Mouse (Mus musculus): Measurements from ENCODE around the gene Sgms2. TPM values are rescaled to one million over a fixed set of nuclear protein-coding genes. Genes with fewer than 3 reads are reported as not detected.

Sgms2 gene
- polyA plus RNA-seq, 1 experiment from 2014 or later = 3.1 TPM

GRCm38 (mm10) chr3:131361960-131362359 is 129.3 kb downstream of the Sgms2 start:
- TF ChIP-seq CTCF (IDR thresholded peaks at IDR 0.05; ENCODE audit: low read depth) = no peak

GRCm38 (mm10) chr3:131359011-131359410 is 132.2 kb downstream of the Sgms2 start:
- H3K4me3 ChIP-seq (ENCODE audit: low read depth, low read length) = no peak overlapping the region
- no peaks in the 10 kb centered on the region for H3K36me3 ChIP-seq (ENCODE audit: insufficient read depth)

More at GRCm38 (mm10) chr3:131361960-131362359, 129.3 kb downstream of the Sgms2 start:
- no peak overlapping the region for H3K9ac ChIP-seq
- no peak overlapping the region for H3K4me3 ChIP-seq (ENCODE audit: low read depth, low read length)
- no peaks in the 10 kb centered on the region for H3K36me3 ChIP-seq (ENCODE audit: insufficient read depth)
- no peak overlapping the region for H3K27ac ChIP-seq (ENCODE audit: low read depth)
- H3K9me3 ChIP-seq (ENCODE audit: low read depth, low read length) = no peaks in the 10 kb centered on the region
- DNase-seq (no peak), ATAC-seq (ENCODE audit: insufficient read depth) (no peak)
- H3K4me2 ChIP-seq = no peak overlapping the region
- H3K4me1 ChIP-seq (ENCODE audit: insufficient read depth) = no peaks in the 10 kb centered on the region
- no peaks in the 10 kb centered on the region for H3K27me3 ChIP-seq (ENCODE audit: insufficient read depth, low read length)
- WGBS = 85% methylated on average over 4 of the region's 4 CpGs

GRCm38 (mm10) chr3:131358205-131358604 is 133.0 kb downstream of the Sgms2 start:
- 47% methylated on average over 5 of the region's 5 CpGs for WGBS

More at GRCm38 (mm10) chr3:131359011-131359410, 132.2 kb downstream of the Sgms2 start:
- no peaks in the 10 kb centered on the region for H3K9me3 ChIP-seq (ENCODE audit: low read depth, low read length)
- no peaks in the 10 kb centered on the region for H3K27me3 ChIP-seq (ENCODE audit: insufficient read depth, low read length)
- no peak for TF ChIP-seq CTCF (IDR thresholded peaks at IDR 0.05; ENCODE audit: low read depth)
- DNase-seq (no peak), ATAC-seq (ENCODE audit: insufficient read depth) (no peak)
- H3K4me1 ChIP-seq (ENCODE audit: insufficient read depth) = no peaks in the 10 kb centered on the region
- no peak overlapping the region for H3K4me2 ChIP-seq
- no peak overlapping the region for H3K27ac ChIP-seq (ENCODE audit: low read depth)
- no peak overlapping the region for H3K9ac ChIP-seq
- 68% methylated on average over 5 of the region's 5 CpGs for WGBS

GRCm38 (mm10) chr3:131357643-131358042 is 133.6 kb downstream of the Sgms2 start:
- Histone ChIP-seq H3K27ac (ENCODE audit: low read depth) (no peak overlapping the region), H3K36me3 (ENCODE audit: insufficient read depth) (no peaks in the 10 kb centered on the region), H3K4me3 (ENCODE audit: low read depth, low read length) (no peak overlapping the region), H3K4me1 (ENCODE audit: insufficient read depth) (no peaks in the 10 kb centered on the region), H3K4me2 (no peak overlapping the region), H3K27me3 (ENCODE audit: insufficient read depth, low read length) (no peaks in the 10 kb centered on the region), H3K9me3 (ENCODE audit: low read depth, low read length) (no peaks in the 10 kb centered on the region), H3K9ac (no peak overlapping the region)
- ATAC-seq (ENCODE audit: insufficient read depth) (no peak), DNase-seq (no peak)
- WGBS = 68% methylated on average over 3 of the region's 3 CpGs
- no peak for TF ChIP-seq CTCF (IDR thresholded peaks at IDR 0.05; ENCODE audit: low read depth)

More at GRCm38 (mm10) chr3:131358205-131358604, 133.0 kb downstream of the Sgms2 start:
- H3K36me3 ChIP-seq (ENCODE audit: insufficient read depth) = no peaks in the 10 kb centered on the region
- no peaks in the 10 kb centered on the region for H3K9me3 ChIP-seq (ENCODE audit: low read depth, low read length)
- no peak overlapping the region for H3K9ac ChIP-seq
- TF ChIP-seq CTCF (IDR thresholded peaks at IDR 0.05; ENCODE audit: low read depth) = no peak
- H3K27ac ChIP-seq (ENCODE audit: low read depth) = no peak overlapping the region
- ATAC-seq (ENCODE audit: insufficient read depth) (no peak), DNase-seq (no peak)
- H3K4me1 ChIP-seq (ENCODE audit: insufficient read depth) = no peaks in the 10 kb centered on the region
- H3K4me3 ChIP-seq (ENCODE audit: low read depth, low read length) = no peak overlapping the region
- H3K27me3 ChIP-seq (ENCODE audit: insufficient read depth, low read length) = no peaks in the 10 kb centered on the region
- H3K4me2 ChIP-seq = no peak overlapping the region

- DNase-seq (no peak), ATAC-seq (ENCODE audit: insufficient read depth) (no peak)
- Histone ChIP-seq H3K27me3 (ENCODE audit: insufficient read depth, low read length) (no peaks in the 10 kb centered on the region), H3K27ac (ENCODE audit: low read depth) (no peak overlapping the region), H3K36me3 (ENCODE audit: insufficient read depth) (no peaks in the 10 kb centered on the region), H3K9me3 (ENCODE audit: low read depth, low read length) (no peaks in the 10 kb centered on the region), H3K4me2 (no peak overlapping the region), H3K4me1 (ENCODE audit: insufficient read depth) (no peaks in the 10 kb centered on the region), H3K9ac (no peak overlapping the region), H3K4me3 (ENCODE audit: low read depth, low read length) (no peak overlapping the region)
- WGBS = 54% methylated on average over 5 of the region's 5 CpGs
- TF ChIP-seq CTCF (IDR thresholded peaks at IDR 0.05; ENCODE audit: low read depth) = no peak
Observed at GRCm38 (mm10) chr3:131356026-131356425, 135.2 kb downstream of the Sgms2 start.

- Histone ChIP-seq H3K4me1 (ENCODE audit: insufficient read depth) (no peaks in the 10 kb centered on the region), H3K27me3 (ENCODE audit: insufficient read depth, low read length) (no peaks in the 10 kb centered on the region), H3K27ac (ENCODE audit: low read depth) (no peak overlapping the region), H3K4me3 (ENCODE audit: low read depth, low read length) (no peak overlapping the region), H3K9ac (no peak overlapping the region), H3K36me3 (ENCODE audit: insufficient read depth) (no peaks in the 10 kb centered on the region), H3K9me3 (ENCODE audit: low read depth, low read length) (no peaks in the 10 kb centered on the region), H3K4me2 (no peak overlapping the region)
- no peak for TF ChIP-seq CTCF (IDR thresholded peaks at IDR 0.05; ENCODE audit: low read depth)
- ATAC-seq (ENCODE audit: insufficient read depth) = no peak
- no peak for DNase-seq
- WGBS = 89% methylated on average over 7 of the region's 7 CpGs
Observed at GRCm38 (mm10) chr3:131350539-131350938, 140.7 kb downstream of the Sgms2 start.

- Histone ChIP-seq H3K36me3 (ENCODE audit: insufficient read depth) (no peaks in the 10 kb centered on the region), H3K9me3 (ENCODE audit: low read depth, low read length) (no peaks in the 10 kb centered on the region), H3K27me3 (ENCODE audit: insufficient read depth, low read length) (no peaks in the 10 kb centered on the region), H3K9ac (no peak overlapping the region), H3K4me3 (ENCODE audit: low read depth, low read length) (no peak overlapping the region), H3K4me2 (no peak overlapping the region), H3K4me1 (ENCODE audit: insufficient read depth) (no peaks in the 10 kb centered on the region), H3K27ac (ENCODE audit: low read depth) (no peak overlapping the region)
- TF ChIP-seq CTCF (IDR thresholded peaks at IDR 0.05; ENCODE audit: low read depth) = no peak
- no peak for ATAC-seq (ENCODE audit: insufficient read depth)
- 74% methylated on average over 6 of the region's 6 CpGs for WGBS
- no peak for DNase-seq
Observed at GRCm38 (mm10) chr3:131349013-131349412, 142.2 kb downstream of the Sgms2 start.

GRCm38 (mm10) chr3:131348579-131348950 is 142.6 kb downstream of the Sgms2 start:
- ATAC-seq (ENCODE audit: insufficient read depth) = no peak

More at GRCm38 (mm10) chr3:131348579-131348950, 142.6 kb downstream of the Sgms2 start:
- Histone ChIP-seq H3K4me1 (ENCODE audit: insufficient read depth) (no peaks in the 10 kb centered on the region), H3K9ac (no peak overlapping the region), H3K9me3 (ENCODE audit: low read depth, low read length) (no peaks in the 10 kb centered on the region), H3K27ac (ENCODE audit: low read depth) (no peak overlapping the region), H3K4me3 (ENCODE audit: low read depth, low read length) (no peak overlapping the region), H3K27me3 (ENCODE audit: insufficient read depth, low read length) (no peaks in the 10 kb centered on the region), H3K36me3 (ENCODE audit: insufficient read depth) (no peaks in the 10 kb centered on the region), H3K4me2 (no peak overlapping the region)
- TF ChIP-seq CTCF (IDR thresholded peaks at IDR 0.05; ENCODE audit: low read depth) = no peak
- no peak for DNase-seq
- 64% methylated on average over 3 of the region's 3 CpGs for WGBS
